Mouse (Mus musculus) adrenal gland, postnatal 14 days (tissue): ENCODE results near the gene Gabra6. TPM values are rescaled to one million over a fixed set of nuclear protein-coding genes. Genes with fewer than 3 reads are reported as not detected.

ENCODE experiments used
- DNase-seq: peaks from one replicate; pipeline ENCODE4 v3.0.0; 2021; ENCODE audit warnings: mixed read lengths
- long read RNA-seq, 2 experiments: library from polyadenylated mRNA; stranded (forward); transcript quantifications; one replicate each; pipeline ENCODE4 v2.0.0; 2021
- total RNA-seq: library from RNA; stranded (reverse); gene quantifications from 2 replicates; pipeline ENCODE4 v1.2.3, GENCODE M21; 2021

Gene Gabra6
- 0.34 TPM in 1 of 2 replicates, not detected in the other for total RNA-seq
- long read RNA-seq, experiment 1 = 0 reads
- long read RNA-seq, experiment 2 = 0 reads

- DNase-seq = no peak
Observed at GRCm38 (mm10) chr11:42320882-42321281, at the start of gene Gabra6. Gabra6 (minus strand) TSS chr11:42321072.

DNA sequence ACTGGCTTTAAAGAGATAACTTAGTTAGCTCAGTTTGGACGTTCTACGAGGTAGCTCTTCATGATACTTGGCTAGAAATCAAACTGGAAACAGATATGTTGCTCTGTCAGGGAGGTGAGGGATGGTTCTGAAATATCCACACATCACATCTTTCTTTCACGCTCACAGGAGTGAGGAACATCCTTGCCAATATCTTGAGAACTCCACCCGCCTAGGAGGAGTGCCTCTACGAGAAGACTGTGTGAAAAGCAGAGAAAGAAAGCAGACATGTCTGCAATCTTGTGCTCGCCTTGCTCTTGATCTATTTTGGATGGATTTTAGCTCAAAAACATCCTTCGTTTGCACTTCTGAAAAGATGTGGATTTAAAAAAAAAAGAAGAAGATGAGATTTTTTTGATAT lies 44.7 kb upstream of the Gabra6 start:
- DNase-seq = no peak

- no peak for DNase-seq
Observed at GRCm38 (mm10) chr11:42332121-42332520, 11.2 kb upstream of the Gabra6 start.

GRCm38 (mm10) chr11:42326262-42326661 lies 5.4 kb upstream of the Gabra6 start:
- peak; percentile 44 for DNase-seq

- no peak for DNase-seq
Observed at GRCm38 (mm10) chr11:42321560-42321959, 688 bp upstream of the Gabra6 start.

DNA sequence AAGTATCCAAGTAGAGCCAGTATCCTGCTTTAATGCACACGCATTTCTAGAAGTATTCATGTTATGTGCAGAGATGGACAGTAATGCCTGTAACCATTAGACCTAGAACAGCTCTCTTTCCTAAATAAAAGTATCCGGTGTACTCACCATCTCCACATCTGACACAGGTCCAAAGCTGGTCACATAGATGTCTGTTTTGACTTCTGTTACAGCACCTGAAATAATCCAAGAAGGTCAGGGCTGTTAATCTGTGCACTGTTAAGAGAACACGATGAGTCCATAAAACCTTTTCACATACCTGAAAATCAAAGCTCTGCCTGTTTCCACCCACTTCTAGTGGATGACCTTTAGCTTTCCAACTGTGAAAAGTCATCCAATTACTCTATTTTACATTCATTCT lies 1.4 kb downstream of the Gabra6 start:
- DNase-seq = no peak

DNA sequence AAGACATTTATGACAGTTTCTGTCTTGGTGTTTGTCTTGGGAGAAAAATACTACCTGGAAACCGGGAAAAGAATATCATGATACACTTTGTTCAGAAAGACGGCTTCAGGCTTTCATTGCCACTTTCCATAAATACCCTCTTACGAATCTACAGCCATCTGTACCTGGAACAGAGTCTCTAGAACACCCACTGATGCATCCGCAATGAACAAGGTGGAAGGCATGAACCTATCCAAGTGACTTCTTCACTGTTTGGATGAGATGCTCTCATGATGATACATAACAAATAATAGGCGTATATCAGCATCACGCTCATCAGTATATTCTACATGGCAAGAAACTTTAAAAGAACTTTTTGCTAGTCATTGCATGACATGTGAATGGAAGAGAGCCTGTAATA lies 1.8 kb downstream of the Gabra6 start:
- no peak for DNase-seq

- no peak for DNase-seq
Observed at GRCm38 (mm10) chr11:42317985-42318384, 2.9 kb downstream of the Gabra6 start.

- no peak for DNase-seq
Observed at GRCm38 (mm10) chr11:42314850-42315249, 6.0 kb downstream of the Gabra6 start.

DNA sequence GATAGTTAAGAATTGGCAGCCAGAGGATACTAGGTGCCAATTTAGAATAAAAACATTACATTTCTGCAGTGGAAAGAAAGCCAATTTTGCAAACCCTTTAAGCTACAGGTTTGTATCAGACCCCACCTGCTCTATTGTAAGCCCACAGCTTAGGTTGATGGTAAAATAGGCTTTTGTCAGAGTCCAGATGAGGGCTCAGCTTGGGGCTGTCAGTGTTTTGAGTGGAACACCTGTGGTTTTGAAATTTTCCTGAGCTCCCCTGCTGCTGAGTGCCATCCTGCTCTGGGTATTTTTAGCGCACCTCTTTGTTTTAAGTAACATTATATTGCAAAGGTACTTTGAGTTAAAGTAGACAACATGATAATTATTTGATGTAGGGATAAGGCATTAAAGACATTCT lies 10.0 kb downstream of the Gabra6 start:
- no peak for DNase-seq

DNA sequence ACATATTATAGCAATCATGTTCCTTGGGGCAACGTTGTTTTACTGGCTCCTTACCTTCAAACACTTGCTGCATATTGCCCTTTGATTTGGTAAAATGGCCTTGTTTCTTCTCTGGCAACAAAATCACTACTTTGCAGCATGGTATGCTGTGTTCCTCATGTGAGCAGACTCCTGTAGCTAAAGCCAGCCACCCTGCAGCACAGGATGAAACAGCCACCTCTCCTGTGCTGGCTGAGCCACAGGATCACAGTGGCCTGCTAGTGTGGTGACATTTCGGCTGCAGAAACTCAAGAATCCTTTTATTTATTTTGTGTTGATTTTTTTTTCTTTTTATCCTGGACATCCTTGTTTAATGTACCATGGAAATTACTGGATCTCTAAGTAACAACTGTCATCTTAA lies 11.8 kb downstream of the Gabra6 start:
- no peak for DNase-seq

DNA sequence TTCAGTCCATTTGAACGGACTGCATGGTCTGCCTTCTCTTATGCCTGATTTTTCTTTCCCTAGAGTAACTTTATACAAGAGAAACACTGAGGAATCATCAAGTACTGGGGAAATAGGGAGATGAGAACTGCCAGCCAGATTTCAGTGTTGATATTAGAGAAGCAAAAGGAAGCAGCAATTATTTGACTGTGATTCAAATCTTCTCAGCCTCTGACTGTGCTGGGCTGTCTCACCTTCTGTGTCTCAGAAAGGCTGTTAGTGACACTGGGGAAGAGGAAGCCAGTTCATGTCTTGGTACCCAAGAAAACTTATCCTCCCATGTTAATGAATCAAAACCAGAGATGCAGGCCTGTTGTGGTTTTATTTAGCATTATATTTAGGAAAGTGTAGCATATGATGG lies 14.8 kb downstream of the Gabra6 start:
- no peak for DNase-seq

DNA sequence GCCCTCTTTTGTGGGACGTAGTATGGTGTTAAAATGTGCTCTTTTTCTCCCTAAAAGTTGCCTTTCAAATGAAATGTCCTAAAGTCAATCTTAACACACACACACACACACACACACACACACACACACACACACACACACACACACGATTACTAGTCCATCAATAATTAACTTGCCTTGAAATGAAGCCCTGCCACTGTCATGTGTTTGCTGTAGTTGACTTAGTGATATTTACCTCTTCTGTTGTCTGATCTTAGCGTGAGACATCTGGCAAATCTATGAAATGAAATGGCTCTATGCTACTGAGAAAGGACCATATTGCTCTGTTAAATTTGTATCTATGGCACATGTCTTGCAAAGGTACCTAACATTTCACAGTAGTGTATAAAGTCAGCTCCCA lies 61.9 kb downstream of the Gabra6 start:
- DNase-seq = no peak

Other genes starting within 250 kb of the Gabra6 start
- gene Gabra1, start 138.1 kb downstream of the Gabra6 start, total RNA-seq = 0.85 and 1.7 TPM in 2 replicates
- 1.0 and 1.1 TPM in 2 replicates for gene Gabrb2, start 98.7 kb upstream of the Gabra6 start, total RNA-seq